Mouse (Mus musculus) heart, postnatal 25 days (tissue): ENCODE results near the gene Gm8297. TPM values are rescaled to one million over a fixed set of nuclear protein-coding genes. Genes with fewer than 3 reads are reported as not detected.
"Not testable (repeated sequence)": the region's sequence is repeated elsewhere in the genome, so short reads cannot be mapped to it uniquely, and the experiment has no call there.

Source experiments
- DNase-seq: peaks from one replicate; pipeline ENCODE4 v3.0.0; 2022; ENCODE audit warnings: low spot score
- intact Hi-C: fragments of 180-260 bp; cut with DNase I; formaldehyde crosslinking; loops from one replicate; pipeline ENCODE4 v1.15.1; 2025
- total RNA-seq, 2 experiments: library from RNA; stranded (reverse); gene quantifications; 2 replicates each; pipeline ENCODE4 v1.2.3; 2021

Gene Gm8297
- total RNA-seq, result not detected

- DNase-seq, intact Hi-C loops: not testable (repeated sequence)
Observed at GRCm38 (mm10) chr14:4983635-4984034, at the start of gene Gm8297. Gene Gm8297 (plus strand): TSS chr14:4983935.

- intact Hi-C loops, DNase-seq: not testable (repeated sequence)
Observed at GRCm38 (mm10) chr14:5015591-5015990, 31.9 kb downstream of the Gm8297 start, which contains the start of gene Gm3298. Gene Gm3298 (plus strand): TSS chr14:5015891.

Other genes starting within 250 kb of the Gm8297 start
- gene Gm9602, start 207.6 kb upstream of the Gm8297 start, total RNA-seq, result not detected
- not detected for gene Gm3269, start 145.8 kb upstream of the Gm8297 start, total RNA-seq
- gene Gm3264, start 128.4 kb upstream of the Gm8297 start, total RNA-seq, result 1 to 10 TPM in 1 of 2 experiments, not detected in 1; 2.6 TPM
- gene Gm3278, start 91.5 kb upstream of the Gm8297 start, total RNA-seq, result under 1 TPM in 1 of 2 experiments, not detected in 1; 0.25 TPM
- not detected for gene Gm3298, start 32.0 kb downstream of the Gm8297 start, total RNA-seq
- gene 4930555G01Rik, start 66.7 kb downstream of the Gm8297 start, total RNA-seq, result not detected
- under 1 TPM; 0.21 to 0.50 TPM for gene Gm8281, start 87.1 kb downstream of the Gm8297 start, total RNA-seq
- not detected for gene Gm8279, start 147.6 kb downstream of the Gm8297 start, total RNA-seq
- gene Gm3317, start 180.6 kb downstream of the Gm8297 start, total RNA-seq, result not detected
- not detected for gene Gm8271, start 201.9 kb downstream of the Gm8297 start, total RNA-seq